Mouse (Mus musculus): ENCODE results near the gene Gm10447. TPM values are rescaled to one million over a fixed set of nuclear protein-coding genes. Genes with fewer than 3 reads are reported as not detected.
A peak's percentile ranks its signal among the peaks of the same experiment; 100 is the strongest.

Gene Gm10447
- total RNA-seq, 2 experiments from 2014 or later, result not detected

DNA sequence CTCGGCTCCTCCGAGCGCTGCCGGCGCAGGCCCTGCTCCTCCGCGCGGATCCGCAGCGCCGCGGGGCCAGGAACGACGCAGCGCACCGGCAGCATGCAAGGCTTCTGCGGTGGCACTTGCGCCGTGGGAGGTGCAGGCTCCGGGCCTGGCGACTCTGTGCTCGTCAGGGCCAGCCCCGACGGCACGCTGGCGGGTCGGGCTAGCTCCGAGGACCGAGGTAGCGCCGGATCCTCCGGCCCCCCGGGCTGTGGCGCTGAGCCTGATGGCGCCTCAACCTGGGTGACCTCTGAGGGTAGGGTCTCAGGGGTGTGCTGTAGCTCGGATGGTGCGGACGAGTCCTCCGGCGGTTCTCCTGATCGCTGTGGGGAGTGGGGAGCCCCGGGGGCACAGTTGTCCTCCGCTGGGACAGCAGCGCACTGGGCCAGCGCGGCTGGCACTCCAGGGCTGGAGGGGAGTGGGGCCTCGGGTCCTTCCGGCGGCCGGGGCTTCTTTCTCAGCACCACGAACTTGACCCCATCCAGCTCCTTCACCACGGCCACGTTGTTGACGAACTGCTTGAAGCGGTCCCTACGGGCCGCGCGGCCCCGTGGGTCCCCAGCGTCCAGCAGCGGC lies 22.4 kb upstream of the Gm10447 start:
- intact Hi-C loops (cut with DNase I), result no loop called here
- no peak for DNase-seq (ENCODE audit: low spot score)

- intact Hi-C loops (cut with DNase I), result no loop called here
- no peak for DNase-seq (ENCODE audit: low spot score)
These were observed 21.7 kb upstream of the Gm10447 start for GRCm38 (mm10) chr11:53478383-53479170.

- no peak for DNase-seq (ENCODE audit: low spot score)
- intact Hi-C loops (cut with DNase I), result no loop called here
These were observed 20.9 kb upstream of the Gm10447 start for GRCm38 (mm10) chr11:53477833-53478232.

- no peak for DNase-seq (ENCODE audit: low spot score)
- intact Hi-C loops (cut with DNase I), result no loop called here
These were observed 18.7 kb upstream of the Gm10447 start for GRCm38 (mm10) chr11:53475620-53476019.

GRCm38 (mm10) chr11:53472709-53473108 lies 15.8 kb upstream of the Gm10447 start:
- DNase-seq (ENCODE audit: low spot score), result no peak
- intact Hi-C loops (cut with DNase I), result loop anchor here (5.0 kb wide), 2 partner anchors 40 to 110 kb away; no protein-coding TSS in a partner anchor

DNA sequence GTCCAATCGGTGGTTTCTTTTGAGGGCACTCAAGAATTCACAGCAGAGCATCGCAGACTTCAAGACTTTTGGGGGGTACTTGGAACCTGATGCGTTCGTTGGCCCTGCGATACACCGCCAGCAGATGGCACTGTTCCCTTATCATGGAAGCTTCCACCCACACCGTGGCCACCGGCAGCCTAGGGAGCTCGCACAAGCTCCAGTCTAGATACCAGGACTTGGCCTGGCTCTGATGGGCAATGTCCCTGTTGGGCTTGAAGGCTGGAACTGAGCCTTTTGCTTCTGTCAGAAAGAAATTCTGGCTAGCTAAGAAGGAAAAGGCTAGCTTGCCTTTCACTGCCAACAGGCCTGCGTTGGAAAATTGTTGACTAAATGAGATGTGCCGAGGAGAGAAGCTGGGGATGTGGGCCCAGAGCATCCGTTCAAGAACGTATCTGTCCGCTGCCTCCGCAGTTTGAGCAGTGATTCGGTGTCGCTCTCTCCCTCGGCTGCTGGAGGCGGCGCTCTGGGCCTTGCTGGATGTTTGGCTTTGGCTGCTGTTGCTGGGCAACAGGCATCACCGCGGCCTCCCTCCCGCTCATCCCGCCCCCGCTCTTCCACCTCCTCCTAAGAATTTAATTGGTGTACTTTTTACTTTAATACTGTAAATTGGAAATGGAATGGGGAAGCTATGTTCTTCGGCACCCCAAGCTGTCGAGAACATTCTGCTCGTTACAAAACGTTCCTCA lies 13.2 kb upstream of the Gm10447 start, which contains the start of gene Gm9837:
Gene Gm9837, minus strand, starts transcription at position 512 of the 728 bp plus-strand sequence.
- intact Hi-C loops (cut with DNase I), result loop anchor here (1.0 to 5.0 kb wide), 4 partner anchors 42 to 267 kb away; no protein-coding TSS in a partner anchor
- peak; percentile 78 for DNase-seq (ENCODE audit: low spot score)

GRCm38 (mm10) chr11:53469294-53469967 lies 12.5 kb upstream of the Gm10447 start:
- intact Hi-C loops (cut with DNase I), result loop anchor here (1.0 kb wide), 1 partner anchor 159 kb away; no protein-coding TSS in a partner anchor
- DNase-seq (ENCODE audit: low spot score), result no peak

GRCm38 (mm10) chr11:53466231-53466971 lies 9.5 kb upstream of the Gm10447 start:
- DNase-seq (ENCODE audit: low spot score), result peak; percentile 52
- intact Hi-C loops (cut with DNase I), result loop anchor here (2.0 kb wide), 1 partner anchor 224 kb away; no protein-coding TSS in a partner anchor

DNA sequence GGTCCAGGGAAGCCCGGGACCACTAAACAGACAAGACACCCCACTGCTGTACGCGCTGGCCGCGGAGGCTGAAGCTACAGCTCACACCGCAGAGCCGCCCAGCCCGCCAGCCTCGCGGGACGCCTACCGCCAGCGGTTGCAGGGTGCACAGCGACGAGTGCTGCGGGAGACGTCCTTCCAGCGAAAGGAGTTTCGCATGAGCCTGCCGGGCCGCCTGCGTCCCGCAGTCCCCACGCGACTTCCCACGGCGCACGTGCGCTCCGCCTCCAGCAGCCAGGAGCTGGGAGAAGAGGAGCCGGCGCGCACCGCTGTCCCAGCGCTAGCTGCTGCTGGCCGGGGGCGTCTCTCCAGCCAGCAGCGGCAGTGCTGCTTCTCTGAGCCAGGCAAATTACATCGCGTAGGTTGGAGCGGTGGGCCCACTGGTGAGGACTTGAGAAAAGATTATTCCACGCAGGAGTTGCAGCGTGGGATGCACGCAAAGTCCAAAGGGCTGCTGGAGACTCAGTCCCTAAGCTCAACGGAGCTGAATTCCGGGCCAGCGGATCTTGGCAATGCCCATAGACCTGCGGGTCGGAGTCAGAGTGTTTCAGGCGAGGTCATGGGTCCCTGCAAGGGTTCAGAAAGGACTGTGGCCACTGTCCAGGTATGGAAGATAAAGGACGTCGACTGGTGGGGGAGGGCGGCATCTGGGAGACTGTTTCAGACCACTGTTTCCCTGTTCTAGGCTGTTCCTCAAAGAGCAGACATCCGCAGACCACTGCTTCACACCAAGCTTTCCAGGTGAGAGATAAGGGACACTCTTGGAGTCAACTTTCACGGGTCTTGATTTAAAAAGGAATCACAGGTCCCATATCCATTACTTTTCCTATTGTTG lies 6.9 kb upstream of the Gm10447 start:
- intact Hi-C loops (cut with DNase I), result no loop called here
- no peak for DNase-seq (ENCODE audit: low spot score)

DNA sequence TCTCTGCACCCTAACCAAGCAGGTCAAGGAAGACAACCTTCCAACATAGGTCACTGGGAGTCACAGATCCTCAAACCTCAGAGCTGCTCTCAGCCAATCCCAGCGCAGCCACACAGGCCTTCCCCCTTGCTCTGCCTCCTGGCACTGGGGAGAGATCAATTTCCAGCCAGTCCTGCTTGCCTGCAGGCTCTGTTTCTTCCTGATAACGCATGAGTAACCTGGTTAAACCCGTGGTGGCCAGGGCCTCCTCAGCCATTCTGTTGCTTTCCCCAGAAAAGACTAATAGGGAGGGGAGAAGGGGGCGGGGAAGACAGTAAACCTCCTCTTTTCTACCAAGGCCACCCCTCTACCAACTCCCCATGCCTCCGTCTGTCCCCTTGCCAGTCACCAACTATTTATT lies 4.8 kb upstream of the Gm10447 start:
- intact Hi-C loops (cut with DNase I), result no loop called here
- no peak for DNase-seq (ENCODE audit: low spot score)

- intact Hi-C loops (cut with DNase I), result no loop called here
- DNase-seq (ENCODE audit: low spot score), result no peak
These were observed 3.3 kb upstream of the Gm10447 start for GRCm38 (mm10) chr11:53460192-53460591.

- intact Hi-C loops (cut with DNase I), result no loop called here
- no peak for DNase-seq (ENCODE audit: low spot score)
These were observed 2.1 kb upstream of the Gm10447 start for GRCm38 (mm10) chr11:53458996-53459395.

DNA sequence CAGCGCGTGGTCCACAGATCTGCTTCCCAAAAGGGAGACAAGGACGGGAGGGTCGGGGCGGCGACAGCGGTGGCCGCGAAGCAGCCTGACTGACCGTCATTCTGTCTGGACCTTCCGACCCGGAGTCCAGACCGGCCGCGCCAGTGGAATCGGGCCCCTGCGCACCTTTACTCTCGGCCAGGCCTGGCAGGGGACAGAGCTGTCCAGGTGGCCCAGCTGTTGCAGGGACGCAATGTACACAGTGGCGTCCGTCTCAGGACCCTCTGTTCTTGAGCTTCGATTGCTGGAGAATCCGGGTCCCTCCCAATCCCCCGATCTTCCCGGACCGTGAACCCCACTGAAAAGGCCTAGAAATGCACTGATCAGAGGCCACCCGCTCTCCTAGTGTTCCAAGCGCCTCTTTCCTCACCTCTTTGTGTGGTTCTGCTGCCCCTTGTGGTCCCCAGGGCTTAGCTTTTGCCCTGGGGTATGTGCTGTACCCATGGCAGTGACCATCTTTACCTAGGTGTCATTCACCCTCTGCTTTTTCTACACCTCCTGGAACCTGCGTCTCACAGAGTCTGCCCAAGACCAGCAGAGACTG lies 553 bp upstream of the Gm10447 start:
- intact Hi-C loops (cut with DNase I), result no loop called here

DNA sequence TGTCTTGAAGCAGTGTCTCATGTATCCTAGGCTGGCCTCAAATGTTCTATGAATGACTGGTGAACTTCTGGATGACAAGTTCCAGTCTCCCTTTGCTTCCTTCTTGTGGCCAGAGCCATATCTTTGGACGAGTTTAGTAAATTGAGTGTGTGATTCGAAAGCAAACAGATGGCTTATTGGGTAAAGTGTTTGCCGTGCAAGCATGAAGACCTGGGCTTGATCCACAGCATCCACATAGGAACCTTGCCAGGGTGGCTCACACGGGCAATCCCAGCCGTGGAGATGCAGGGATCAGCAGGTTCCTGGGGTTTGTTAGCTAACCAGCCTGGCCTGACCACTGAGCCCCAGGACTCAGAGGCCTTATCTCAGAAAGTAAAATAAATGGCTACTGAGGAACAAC lies 3.9 kb downstream of the Gm10447 start:
- DNase-seq (ENCODE audit: low spot score), result no peak
- intact Hi-C loops (cut with DNase I), result no loop called here

More for the DNA sequence above, 553 bp upstream of the Gm10447 start:
- DNase-seq (ENCODE audit: low spot score), result no peak

- intact Hi-C loops (cut with DNase I), result no loop called here
- DNase-seq (ENCODE audit: low spot score), result no peak
These were observed 4.5 kb downstream of the Gm10447 start for GRCm38 (mm10) chr11:53452396-53452795.

GRCm38 (mm10) chr11:53451361-53451760 lies 5.5 kb downstream of the Gm10447 start:
- intact Hi-C loops (cut with DNase I), result no loop called here
- no peak for DNase-seq (ENCODE audit: low spot score)

- no peak for DNase-seq (ENCODE audit: low spot score)
- intact Hi-C loops (cut with DNase I), result no loop called here
These were observed 6.7 kb downstream of the Gm10447 start for GRCm38 (mm10) chr11:53450070-53450705.

DNA sequence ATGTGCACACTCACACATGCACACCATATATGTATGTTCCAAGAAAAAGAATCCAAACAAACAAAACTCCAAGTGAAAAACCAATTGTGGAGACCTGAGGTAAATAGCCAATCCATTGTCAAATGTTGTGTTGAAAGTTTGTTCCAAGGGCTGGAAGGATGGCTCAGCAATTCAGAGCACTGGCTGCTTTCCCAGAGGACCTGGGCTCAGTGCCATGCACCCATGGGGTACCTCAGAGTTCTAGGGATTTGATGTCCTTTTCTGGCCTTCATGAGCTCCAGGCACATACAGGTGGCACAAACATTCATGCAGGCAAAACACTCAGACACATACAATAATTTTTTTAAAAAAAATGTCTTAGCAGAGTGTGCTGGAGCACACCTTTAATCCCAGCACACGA lies 8.4 kb downstream of the Gm10447 start:
- intact Hi-C loops (cut with DNase I), result no loop called here
- DNase-seq (ENCODE audit: low spot score), result no peak

Measured in heart, postnatal 25 days (tissue).